Mouse (Mus musculus): ENCODE results near the gene Rnase13. TPM values are rescaled to one million over a fixed set of nuclear protein-coding genes. Genes with fewer than 3 reads are reported as not detected.

Gene Rnase13
- polyA plus RNA-seq, 1 experiment, result 0.14 TPM

- peak; percentile 95 for DNase-seq (ENCODE audit: extremely low spot score in 1 of 2, low spot score in 1 of 2)
Observed at GRCm38 (mm10) chr14:51884598-51885331, 37.8 kb downstream of the Rnase13 start, which contains the start of gene Mettl17. Gene Mettl17, plus strand, starts transcription at chr14:51884842.

GRCm38 (mm10) chr14:51884031-51884544 lies 38.5 kb downstream of the Rnase13 start:
- no peak for DNase-seq (ENCODE audit: extremely low spot score in 1 of 2, low spot score in 1 of 2)

- peak; percentile 64 to 78 for DNase-seq (ENCODE audit: extremely low spot score in 1 of 2, low spot score in 1 of 2)
Observed at GRCm38 (mm10) chr14:51883527-51884030, 39.0 kb downstream of the Rnase13 start.

GRCm38 (mm10) chr14:51877517-51877916 lies 45.1 kb downstream of the Rnase13 start:
- no peak for DNase-seq (ENCODE audit: extremely low spot score in 1 of 2, low spot score in 1 of 2)

DNA sequence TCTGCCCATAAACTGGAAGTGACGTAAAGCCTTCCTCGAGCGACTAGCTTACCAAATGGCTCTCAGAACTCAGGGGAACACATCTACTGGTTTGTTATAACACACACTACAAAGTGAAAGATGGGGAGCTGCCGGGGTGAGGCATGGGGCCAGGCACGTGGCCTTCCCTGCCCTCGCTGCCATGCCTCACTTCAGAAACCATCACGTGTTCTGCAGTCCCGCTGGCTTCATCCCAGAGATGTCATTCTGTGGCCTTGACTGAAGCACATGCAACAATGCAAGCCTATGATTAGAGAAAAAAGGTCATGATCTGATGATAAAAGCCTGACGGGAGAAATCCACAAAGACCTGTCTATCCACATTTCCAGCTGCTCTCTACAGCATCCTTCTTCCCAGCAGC lies 50.8 kb downstream of the Rnase13 start:
- no peak for DNase-seq (ENCODE audit: extremely low spot score in 1 of 2, low spot score in 1 of 2)

Other genes starting within 250 kb of the Rnase13 start
- gene Gm17079, start 227.3 kb downstream of the Rnase13 start, polyA plus RNA-seq (2012; rRNA removed), result not detected in 2 replicates
- not detected in 2 replicates for gene Gm5800, start 205.6 kb downstream of the Rnase13 start, polyA plus RNA-seq (2012; rRNA removed)
- gene Ang4, start 149.2 kb downstream of the Rnase13 start, polyA plus RNA-seq (2012; rRNA removed), result not detected in 2 replicates
- not detected in 2 replicates for gene AY358078, start 122.7 kb downstream of the Rnase13 start, polyA plus RNA-seq (2012; rRNA removed)
- not detected in 2 replicates for gene Ear6, start 69.1 kb downstream of the Rnase13 start, polyA plus RNA-seq (2012; rRNA removed)
- 49.7 and 53.5 TPM in 2 replicates for gene Mettl17, start 37.9 kb downstream of the Rnase13 start, polyA plus RNA-seq (2012; rRNA removed)
- gene Slc39a2, start 29.9 kb downstream of the Rnase13 start, polyA plus RNA-seq (2012; rRNA removed), result 19.7 and 20.4 TPM in 2 replicates
- 712 and 1,011 TPM in 2 replicates for gene Ndrg2, start 8.6 kb downstream of the Rnase13 start, polyA plus RNA-seq (2012; rRNA removed)
- gene Tppp2, start 4.3 kb downstream of the Rnase13 start, polyA plus RNA-seq (2012; rRNA removed), result not detected in 2 replicates
- gene Arhgef40, start 61.9 kb upstream of the Rnase13 start, polyA plus RNA-seq (2012; rRNA removed), result 39.7 and 44.0 TPM in 2 replicates
- gene Tmem253, start 92.9 kb upstream of the Rnase13 start, polyA plus RNA-seq (2012; rRNA removed), result 0.60 and 0.90 TPM in 2 replicates
- 73.4 and 77.7 TPM in 2 replicates for gene Zfp219, start 98.0 kb upstream of the Rnase13 start, polyA plus RNA-seq (2012; rRNA removed)
- 0.08 and 0.15 TPM in 2 replicates for gene Olfr221, start 119.7 kb upstream of the Rnase13 start, polyA plus RNA-seq (2012; rRNA removed)
- gene Hnrnpc, start 181.3 kb upstream of the Rnase13 start, polyA plus RNA-seq (2012; rRNA removed), result 260 and 273 TPM in 2 replicates
- gene Rpgrip1, start 187.9 kb upstream of the Rnase13 start, polyA plus RNA-seq (2012; rRNA removed), result 1.4 and 2.0 TPM in 2 replicates